Mouse (Mus musculus) brain, embryonic 14.5 days (tissue): Measurements from ENCODE around the gene Zdhhc1. TPM values are rescaled to one million over a fixed set of nuclear protein-coding genes. Genes with fewer than 3 reads are reported as not detected.

ENCODE experiments used
- DNase-seq: peaks from one replicate; pipeline ENCODE4 v3.0.0-alpha.2; 2011; ENCODE audit warnings: low read depth
- CTCF ChIP-seq: fragments of 200-500 bp; IDR thresholded peaks from 2 replicates; pipeline ENCODE4 v1.5.1; 2012; ENCODE audit warnings: inconsistent platforms, mild to moderate bottlenecking, moderate library complexity, borderline replicate concordance; ENCODE audit not compliant: insufficient read depth, insufficient read length; ENCODE audit errors: extremely low read depth
- POLR2A ChIP-seq: fragments of 200-500 bp; IDR thresholded peaks from 2 replicates; pipeline ENCODE4 v1.6.1; 2012; ENCODE audit warnings: mild to moderate bottlenecking, inconsistent platforms, borderline replicate concordance; ENCODE audit not compliant: poor library complexity, insufficient read depth, insufficient read length, severe bottlenecking; ENCODE audit errors: extremely low read depth
- polyA plus RNA-seq: library from polyadenylated mRNA; depleted of rRNA; stranded (reverse); fragments of >200 nt; gene quantifications from 2 replicates; pipeline ENCODE4 v1.2.3, GENCODE M21; 2012

Zdhhc1 gene
- polyA plus RNA-seq, 1 experiment: 46.2 TPM

DNA sequence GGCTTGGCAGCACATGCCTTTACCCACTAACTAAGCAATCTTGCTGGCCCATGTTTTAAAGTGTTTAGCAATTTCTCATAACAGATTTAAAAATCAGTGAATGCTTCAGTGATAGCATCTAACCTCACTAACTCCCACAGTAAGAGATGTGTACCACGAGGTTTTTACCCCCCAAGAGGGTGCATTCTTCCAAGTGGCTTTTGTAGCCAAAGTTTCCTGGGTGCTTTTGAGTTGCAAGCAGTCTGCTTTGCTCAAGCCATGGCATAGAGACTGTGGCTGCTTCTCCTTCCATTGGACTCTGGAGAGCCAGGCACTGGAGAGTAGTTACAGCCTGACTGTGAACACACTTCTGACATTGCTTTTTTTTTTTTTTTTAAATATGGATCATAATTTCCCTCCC lies 7.4 kb downstream of the Zdhhc1 start:
- TF ChIP-seq POLR2A (no peak), CTCF (no peak)
- no peak for DNase-seq

DNA sequence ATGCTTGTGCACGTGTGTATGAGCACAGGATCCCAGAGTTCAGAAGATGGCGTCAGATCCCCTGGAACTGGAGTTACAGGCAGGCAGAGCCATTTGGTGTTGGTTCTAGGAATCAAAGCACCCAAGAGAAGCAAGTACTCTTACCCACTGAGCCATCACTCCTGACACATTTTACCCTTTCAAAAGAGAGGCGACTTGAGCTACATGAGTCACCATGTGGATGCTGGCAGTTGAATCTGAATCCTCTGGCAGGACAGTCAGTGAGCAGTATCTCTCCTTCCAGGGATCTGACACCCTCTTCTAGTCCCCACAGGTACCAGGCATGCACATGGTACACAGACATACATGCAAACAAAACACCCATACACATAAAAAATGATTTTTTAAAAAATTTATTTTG lies 8.6 kb downstream of the Zdhhc1 start:
- no peak for DNase-seq

DNA sequence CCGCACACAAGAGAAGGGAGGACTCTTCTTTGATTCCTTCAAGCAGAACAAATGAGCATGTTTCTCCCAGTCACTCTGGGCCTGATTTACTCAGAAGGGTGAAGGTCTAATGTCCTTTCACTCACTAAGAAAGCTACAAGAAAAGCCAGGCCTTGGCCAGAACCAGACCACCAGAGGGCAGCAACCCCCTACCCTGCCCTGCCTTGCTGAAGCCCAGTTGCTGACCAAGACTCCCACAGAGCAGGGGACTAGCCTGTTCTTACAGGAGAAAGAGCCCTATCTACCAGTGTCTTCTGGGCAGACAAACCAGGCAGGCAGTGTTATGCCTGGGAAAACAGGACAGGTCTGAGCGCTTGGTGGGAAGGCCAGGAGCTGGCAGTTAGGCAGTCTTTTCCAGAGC lies 12.3 kb downstream of the Zdhhc1 start:
- peak; percentile 72 for DNase-seq

More for the DNA sequence above, 8.6 kb downstream of the Zdhhc1 start:
- no peak for TF ChIP-seq POLR2A
- TF ChIP-seq CTCF: no peak

DNA sequence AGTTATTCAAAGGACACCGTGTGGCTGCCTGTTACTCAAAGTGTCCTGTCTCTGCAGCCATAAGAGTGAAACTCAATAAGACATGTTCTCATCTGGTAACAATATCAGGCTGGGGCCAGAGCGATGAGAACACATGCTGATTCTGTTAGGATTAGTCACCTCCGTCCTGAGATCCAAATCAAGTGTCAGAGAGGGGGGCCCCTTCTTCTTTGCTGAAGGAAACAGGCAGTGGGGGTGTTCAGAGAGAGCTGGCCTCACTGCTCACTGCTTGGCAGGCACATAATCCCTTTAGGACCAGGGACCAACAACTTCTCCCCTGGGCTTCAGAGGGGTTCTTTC lies 12.7 kb downstream of the Zdhhc1 start:
- no peak for DNase-seq
- no peak for TF ChIP-seq POLR2A
- TF ChIP-seq CTCF: no peak

More for the DNA sequence above, 12.3 kb downstream of the Zdhhc1 start:
- TF ChIP-seq CTCF (peak; percentile 73), POLR2A (no peak)

DNA sequence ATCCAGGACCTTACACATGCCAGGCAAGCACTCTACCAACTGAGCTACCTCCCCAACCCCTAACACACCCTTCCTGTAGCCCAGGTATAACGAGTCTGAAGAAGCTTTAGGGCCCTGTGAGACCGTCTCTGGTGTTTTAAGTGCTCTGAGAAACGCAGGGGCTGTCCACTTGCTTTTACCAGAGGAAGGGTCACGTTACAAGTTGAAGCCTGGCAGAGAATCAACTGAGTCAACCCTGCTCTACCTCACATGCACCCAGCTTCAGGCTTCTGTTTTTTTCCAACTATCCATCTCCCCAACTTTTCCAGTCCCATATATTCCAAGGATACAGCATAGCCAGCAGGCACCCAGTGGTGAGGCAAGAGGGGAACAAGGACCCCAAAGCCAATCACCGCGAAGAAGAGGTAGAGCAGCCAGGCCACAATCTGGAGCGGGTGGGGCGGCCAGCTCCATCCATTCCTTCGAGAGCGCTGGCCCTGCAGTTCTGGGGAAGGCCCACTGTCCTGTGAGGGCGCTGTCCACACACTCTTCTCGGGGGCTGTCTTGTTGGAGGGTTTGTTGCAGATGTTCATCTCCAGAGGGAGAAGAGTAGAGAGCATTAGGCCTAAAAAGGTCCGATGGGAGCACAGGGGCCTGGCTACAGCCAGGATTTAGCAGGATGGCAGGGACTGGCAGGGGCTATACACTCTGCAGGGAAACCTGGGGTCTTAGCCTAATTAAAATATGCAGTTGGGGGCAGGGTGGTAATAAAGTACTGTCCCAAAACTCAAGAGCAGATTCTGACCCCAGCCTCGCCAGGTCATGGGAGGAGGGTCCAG lies 13.3 kb downstream of the Zdhhc1 start:
- no peak for DNase-seq
- TF ChIP-seq CTCF: peak; percentile 70
- no peak for TF ChIP-seq POLR2A

DNA sequence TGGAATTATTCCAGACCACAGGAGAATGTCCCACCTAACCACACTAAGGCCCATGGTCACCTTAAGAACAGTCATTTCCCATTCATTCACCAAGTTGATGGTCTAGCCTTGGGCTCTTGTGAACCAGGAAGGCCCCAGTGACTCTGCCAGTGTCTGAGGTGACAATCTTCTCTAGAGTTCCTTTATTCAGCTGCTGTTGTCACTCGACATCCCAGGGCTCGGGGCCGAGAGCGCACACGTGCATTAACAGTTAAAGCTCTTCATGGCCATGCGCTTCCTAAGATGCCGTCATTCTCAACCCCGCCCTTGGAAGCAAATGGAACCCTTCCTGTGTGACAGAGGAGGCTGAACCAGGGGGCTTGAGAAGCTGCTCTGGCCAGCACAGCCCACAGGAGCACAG lies 14.6 kb downstream of the Zdhhc1 start:
- DNase-seq: no peak
- TF ChIP-seq CTCF (no peak), POLR2A (no peak)

DNA sequence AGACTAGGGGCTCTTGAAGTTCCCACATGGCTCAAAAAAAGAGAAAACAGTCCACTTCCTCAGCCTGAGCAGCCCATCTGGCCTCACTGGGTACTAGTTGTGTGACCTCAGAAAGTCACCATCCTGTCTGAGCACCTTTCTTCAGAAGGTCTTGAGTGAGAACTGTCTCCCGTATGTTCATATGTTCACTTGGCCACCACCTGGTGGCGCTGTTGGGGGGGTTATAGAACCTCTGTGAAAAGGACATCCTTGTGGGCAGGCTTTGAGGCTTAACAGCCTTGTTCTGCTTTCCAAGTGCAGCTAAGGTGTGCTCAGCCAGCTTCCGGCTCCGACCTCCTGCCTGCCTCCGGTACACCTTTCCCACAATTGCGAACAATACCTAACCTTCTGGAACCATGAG lies 15.2 kb downstream of the Zdhhc1 start:
- DNase-seq: no peak
- TF ChIP-seq POLR2A: no peak
- TF ChIP-seq CTCF: peak; percentile 62; the same call in 1 of the 2 replicates

DNA sequence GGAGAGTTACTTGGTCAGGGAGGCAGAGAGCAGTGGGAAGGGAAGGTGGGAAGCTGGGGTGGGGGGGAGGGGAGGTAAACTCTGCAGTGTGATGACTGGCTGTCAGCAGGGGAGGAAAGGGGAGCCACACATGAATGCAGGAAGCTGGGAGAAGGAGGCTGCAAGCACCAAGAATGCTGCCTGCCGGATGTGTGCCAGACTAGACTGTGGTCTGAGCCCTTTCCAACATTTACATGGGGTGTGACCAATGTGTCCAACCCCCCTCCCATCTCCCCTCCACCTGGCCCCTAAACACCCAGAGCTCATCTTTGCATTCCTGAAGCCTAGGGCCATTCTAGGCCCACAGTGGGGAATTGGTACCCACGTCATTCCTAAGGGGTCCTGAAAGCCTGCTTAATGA lies 15.7 kb downstream of the Zdhhc1 start:
- no peak for DNase-seq
- TF ChIP-seq CTCF (no peak), POLR2A (no peak)

DNA sequence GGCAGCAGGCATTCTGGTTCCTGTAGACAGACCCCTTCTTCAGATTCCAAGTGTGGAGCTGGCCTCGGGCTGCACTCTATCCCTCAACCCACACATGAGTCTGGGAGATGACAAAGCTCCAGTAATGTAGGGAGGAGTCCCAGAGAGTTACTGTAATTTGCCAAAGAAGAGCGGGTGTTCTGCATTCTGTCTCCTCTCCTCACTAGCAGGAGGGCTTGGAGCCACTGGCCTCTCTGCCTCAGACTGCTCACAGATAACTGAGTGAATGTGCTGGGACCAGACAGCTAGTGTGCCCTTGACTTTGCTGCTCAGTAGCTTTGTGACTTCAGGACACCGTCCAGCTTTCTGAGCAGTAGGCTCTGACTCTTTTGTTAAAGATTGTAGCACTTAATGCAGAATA lies 18.9 kb downstream of the Zdhhc1 start:
- TF ChIP-seq CTCF (no peak), POLR2A (no peak)

DNA sequence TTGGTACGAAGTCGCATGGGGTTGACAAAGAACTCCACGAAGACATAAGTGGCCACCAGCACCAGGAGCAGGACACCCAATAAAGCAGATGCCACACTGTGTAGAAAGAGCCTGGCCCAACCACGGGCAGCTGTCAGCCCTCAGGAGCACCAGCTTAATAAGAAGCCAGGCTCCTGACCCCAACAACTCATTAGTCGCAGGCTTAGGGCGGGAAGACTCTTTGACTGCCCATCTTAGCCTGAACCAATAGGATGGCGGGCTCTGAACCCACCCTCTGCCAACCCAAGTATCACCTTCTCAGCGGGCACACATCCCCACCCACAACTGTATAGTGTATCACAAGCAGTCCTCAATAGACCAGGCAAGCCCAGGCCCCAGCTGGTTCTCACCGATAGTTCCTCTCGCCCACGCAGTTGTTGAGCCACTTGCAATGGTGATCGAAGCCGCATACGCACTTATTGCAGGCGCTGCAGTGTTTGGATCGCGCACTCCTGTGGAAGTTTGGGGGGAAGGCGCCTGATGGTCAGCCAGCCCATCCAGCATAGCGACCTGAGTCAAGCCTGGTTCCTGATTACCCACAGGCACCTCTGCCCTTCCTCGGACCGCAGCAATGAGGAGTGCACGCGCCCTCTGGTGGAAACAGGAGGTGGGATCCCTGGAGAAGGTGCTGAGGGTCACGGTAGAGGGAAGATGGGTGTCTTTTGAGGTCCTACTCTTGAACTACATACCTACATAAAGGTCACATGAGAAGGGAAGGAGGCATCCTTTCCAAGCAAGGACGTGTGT lies 19.9 kb downstream of the Zdhhc1 start:
- DNase-seq: no peak
- TF ChIP-seq POLR2A (no peak), CTCF (peak; percentile 81)

More for the DNA sequence above, 18.9 kb downstream of the Zdhhc1 start:
- no peak for DNase-seq

DNA sequence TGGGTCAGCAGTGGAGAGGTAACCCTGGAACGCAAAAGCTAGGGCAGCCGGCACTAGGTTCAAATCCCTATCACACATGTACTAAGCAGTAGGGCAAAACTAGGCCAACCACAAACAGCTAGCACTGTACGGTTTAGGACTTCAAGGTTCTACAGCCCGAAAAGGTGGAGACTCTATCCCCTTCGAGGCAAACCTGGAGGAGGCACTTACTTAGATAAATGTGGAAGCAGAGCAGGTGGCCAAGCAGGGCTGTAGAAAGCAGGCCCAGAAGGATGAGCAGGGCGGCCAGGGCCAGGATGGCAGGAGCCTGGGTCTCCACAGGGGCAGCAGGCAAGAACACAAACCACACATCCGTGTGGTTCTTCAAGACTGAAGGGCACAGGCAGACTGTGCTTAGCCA lies 20.5 kb downstream of the Zdhhc1 start:
- DNase-seq: no peak
- TF ChIP-seq POLR2A: no peak
- no peak for TF ChIP-seq CTCF

DNA sequence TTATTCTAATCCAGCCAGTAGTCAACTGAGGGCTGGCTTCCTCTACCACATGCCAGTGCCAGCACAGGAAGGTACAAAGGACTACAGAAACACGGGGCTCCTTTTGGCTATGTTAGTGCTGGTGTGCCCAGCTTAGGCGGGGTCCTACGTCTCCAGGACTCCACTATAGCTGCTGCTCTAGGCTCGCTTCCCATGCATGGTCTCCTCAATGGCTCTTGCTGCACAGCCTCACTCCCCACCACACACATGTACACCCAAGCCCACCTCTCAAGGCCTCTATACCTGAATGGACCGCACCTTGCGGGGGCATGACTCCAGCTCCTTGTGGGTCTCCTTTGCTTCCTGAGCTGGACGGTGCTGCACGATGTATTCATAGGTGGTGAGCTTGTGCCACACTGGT lies 21.0 kb downstream of the Zdhhc1 start:
- no peak for TF ChIP-seq CTCF
- no peak for TF ChIP-seq POLR2A

DNA sequence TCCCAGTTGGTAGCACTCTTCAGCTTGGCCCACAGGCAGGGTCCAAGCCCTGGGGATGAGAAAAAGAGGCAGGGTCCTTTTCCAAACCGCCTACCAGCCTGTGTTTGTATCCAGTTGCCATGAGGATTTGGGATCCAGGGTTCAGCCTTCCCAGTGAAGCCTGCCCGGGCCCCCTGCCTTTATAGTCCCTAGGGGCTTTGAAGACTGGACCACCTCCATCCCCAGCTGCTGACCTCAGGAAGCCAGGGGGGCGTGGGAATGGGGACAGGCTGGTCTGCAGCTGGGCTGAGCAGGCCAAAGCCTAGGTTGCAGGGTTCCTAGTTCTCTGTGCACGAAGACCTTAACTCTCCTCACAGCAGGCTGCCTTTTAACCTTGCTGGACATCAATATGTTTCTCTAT lies 21.4 kb downstream of the Zdhhc1 start:
- DNase-seq: no peak
- TF ChIP-seq CTCF (no peak), POLR2A (no peak)

More for the DNA sequence above, 21.0 kb downstream of the Zdhhc1 start:
- no peak for DNase-seq
